Mouse (Mus musculus): ENCODE measurements around the gene Naa10. TPM values are rescaled to one million over a fixed set of nuclear protein-coding genes. Genes with fewer than 3 reads are reported as not detected.

The Naa10 gene
- polyA plus RNA-seq, 1 experiment from 2014 or later, result 148 TPM

GRCm38 (mm10) chrX:73910049-73910448, 11.7 kb downstream of the Naa10 start:
- DNase-seq (ENCODE audit: low spot score), result no peak
- 74% methylated on average over 1 of the region's 1 CpGs for WGBS

GRCm38 (mm10) chrX:73897959-73898358, 23.8 kb downstream of the Naa10 start:
- no peaks in the 10 kb centered on the region for H3K4me1 ChIP-seq (replicated peaks)
- H3K27me3 ChIP-seq (ENCODE audit: insufficient read depth, poor library complexity, severe bottlenecking), result no peaks in the 10 kb centered on the region
- no peak overlapping the region for H3K27ac ChIP-seq
- no peaks in the 10 kb centered on the region for H3K36me3 ChIP-seq
- H3K4me3 ChIP-seq, result no peak overlapping the region
- 67% methylated on average over 3 of the region's 3 CpGs for WGBS
- H3K9me3 ChIP-seq, result no peaks in the 10 kb centered on the region
- no peak for DNase-seq (ENCODE audit: low spot score)

More at GRCm38 (mm10) chrX:73910049-73910448, 11.7 kb downstream of the Naa10 start:
- no peak overlapping the region for H3K27ac ChIP-seq
- no peaks in the 10 kb centered on the region for H3K9me3 ChIP-seq
- no peak overlapping the region for H3K4me3 ChIP-seq
- H3K36me3 ChIP-seq, result no peaks in the 10 kb centered on the region
- no peaks in the 10 kb centered on the region for H3K27me3 ChIP-seq (ENCODE audit: insufficient read depth, poor library complexity, severe bottlenecking)
- H3K4me1 ChIP-seq (replicated peaks), result peaks cover 6% of the 10 kb centered on the region

GRCm38 (mm10) chrX:73895719-73896118, 26.0 kb downstream of the Naa10 start, which contains the start of gene L1cam:
Gene L1cam (minus strand): TSS chrX:73896105.
- no peak within 1 kb of the TSS for H3K4me3 ChIP-seq
- 26% methylated on average over 2 of the region's 2 CpGs for WGBS
- H3K27ac ChIP-seq, result no peak within 1 kb of the TSS
- H3K4me1 ChIP-seq (replicated peaks), result no peaks in the 10 kb centered on the region
- DNase-seq (ENCODE audit: low spot score), result peak; percentile 27
- no peaks in the 10 kb centered on the region for H3K36me3 ChIP-seq
- no peaks in the 10 kb centered on the region for H3K9me3 ChIP-seq
- no peaks in the 10 kb centered on the region for H3K27me3 ChIP-seq (ENCODE audit: insufficient read depth, poor library complexity, severe bottlenecking)

- H3K4me1 ChIP-seq (replicated peaks), result no peaks in the 10 kb centered on the region
- H3K9me3 ChIP-seq, result no peaks in the 10 kb centered on the region
- H3K4me3 ChIP-seq, result no peak overlapping the region
- no peaks in the 10 kb centered on the region for H3K36me3 ChIP-seq
- 87% methylated on average over 14 of the region's 14 CpGs for WGBS
- DNase-seq (ENCODE audit: low spot score), result no peak
- H3K27ac ChIP-seq, result no peak overlapping the region
- no peaks in the 10 kb centered on the region for H3K27me3 ChIP-seq (ENCODE audit: insufficient read depth, poor library complexity, severe bottlenecking)
These were observed 28.9 kb downstream of the Naa10 start for GRCm38 (mm10) chrX:73892833-73893232.

GRCm38 (mm10) chrX:73891551-73892152, 30.1 kb downstream of the Naa10 start, which contains the start of gene Avpr2:
Gene Avpr2 (plus strand): TSS chrX:73892102.
- WGBS, result 81% methylated on average over 6 of the region's 6 CpGs

GRCm38 (mm10) chrX:73881463-73881862, 40.3 kb downstream of the Naa10 start:
- Histone ChIP-seq H3K4me1 (replicated peaks) (no peaks in the 10 kb centered on the region; the same call in 1 of the 2 replicates), H3K27me3 (ENCODE audit: insufficient read depth, poor library complexity, severe bottlenecking) (peaks cover 44% of the 10 kb centered on the region), H3K9me3 (no peaks in the 10 kb centered on the region), H3K4me3 (peak overlapping the region; percentile 54), H3K27ac (peak overlapping the region; percentile 73; the same call in 1 of the 2 replicates), H3K36me3 (no peaks in the 10 kb centered on the region)
- 11% methylated on average over 6 of the region's 6 CpGs for WGBS
- DNase-seq (ENCODE audit: low spot score), result peak; percentile 30

More at GRCm38 (mm10) chrX:73891551-73892152, 30.1 kb downstream of the Naa10 start, which contains the start of gene Avpr2:
- Histone ChIP-seq H3K4me3 (no peak within 1 kb of the TSS), H3K27ac (no peak within 1 kb of the TSS), H3K27me3 (ENCODE audit: insufficient read depth, poor library complexity, severe bottlenecking) (no peaks in the 10 kb centered on the region), H3K4me1 (replicated peaks) (no peaks in the 10 kb centered on the region), H3K36me3 (no peaks in the 10 kb centered on the region), H3K9me3 (no peaks in the 10 kb centered on the region)
- no peak for DNase-seq (ENCODE audit: low spot score)

- 20% methylated on average over 16 of the region's 16 CpGs for WGBS
- Histone ChIP-seq H3K4me3 (peak overlapping the region; percentile 54), H3K36me3 (no peaks in the 10 kb centered on the region), H3K4me1 (replicated peaks) (no peaks in the 10 kb centered on the region; the same call in 1 of the 2 replicates), H3K27me3 (ENCODE audit: insufficient read depth, poor library complexity, severe bottlenecking) (peaks cover 44% of the 10 kb centered on the region), H3K9me3 (no peaks in the 10 kb centered on the region), H3K27ac (peak overlapping the region; percentile 73)
- DNase-seq (ENCODE audit: low spot score), result peak; percentile 9
These were observed 40.7 kb downstream of the Naa10 start for GRCm38 (mm10) chrX:73881036-73881427.

- H3K4me3 ChIP-seq, result peak overlapping the region; percentile 54
These were observed 41.3 kb downstream of the Naa10 start for GRCm38 (mm10) chrX:73880194-73881035.

GRCm38 (mm10) chrX:73877014-73877413, 44.7 kb downstream of the Naa10 start:
- no peaks in the 10 kb centered on the region; the same call in 1 of the 2 replicates for H3K4me1 ChIP-seq (replicated peaks)
- H3K9me3 ChIP-seq, result no peaks in the 10 kb centered on the region
- no peak overlapping the region for H3K4me3 ChIP-seq
- no peak overlapping the region for H3K27ac ChIP-seq
- H3K27me3 ChIP-seq (ENCODE audit: insufficient read depth, poor library complexity, severe bottlenecking), result peaks cover 44% of the 10 kb centered on the region
- no peaks in the 10 kb centered on the region for H3K36me3 ChIP-seq
- 81% methylated on average over 1 of the region's 1 CpGs for WGBS
- no peak for DNase-seq (ENCODE audit: low spot score)

More at GRCm38 (mm10) chrX:73880194-73881035, 41.3 kb downstream of the Naa10 start:
- Histone ChIP-seq H3K27me3 (ENCODE audit: insufficient read depth, poor library complexity, severe bottlenecking) (peaks cover 44% of the 10 kb centered on the region), H3K27ac (peak overlapping the region; percentile 73), H3K4me1 (replicated peaks) (no peaks in the 10 kb centered on the region; the same call in 1 of the 2 replicates), H3K9me3 (no peaks in the 10 kb centered on the region), H3K36me3 (no peaks in the 10 kb centered on the region)
- peak; percentile 35 for DNase-seq (ENCODE audit: low spot score)
- WGBS, result 19% methylated on average over 46 of the region's 48 CpGs

GRCm38 (mm10) chrX:73875881-73876280, 45.9 kb downstream of the Naa10 start:
- Histone ChIP-seq H3K9me3 (no peaks in the 10 kb centered on the region), H3K4me1 (replicated peaks) (no peaks in the 10 kb centered on the region; the same call in 1 of the 2 replicates), H3K36me3 (no peaks in the 10 kb centered on the region), H3K4me3 (no peak overlapping the region), H3K27me3 (ENCODE audit: insufficient read depth, poor library complexity, severe bottlenecking) (peaks cover 33% of the 10 kb centered on the region), H3K27ac (no peak overlapping the region)
- 73% methylated on average over 2 of the region's 2 CpGs for WGBS
- DNase-seq (ENCODE audit: low spot score), result no peak

- WGBS, result 69% methylated on average over 1 of the region's 1 CpGs
- no peak for DNase-seq (ENCODE audit: low spot score)
These were observed 49.8 kb downstream of the Naa10 start for GRCm38 (mm10) chrX:73871956-73872355.

GRCm38 (mm10) chrX:73871474-73871873, 50.3 kb downstream of the Naa10 start:
- Histone ChIP-seq H3K27me3 (ENCODE audit: insufficient read depth, poor library complexity, severe bottlenecking) (peaks cover under 1% of the 10 kb centered on the region), H3K9me3 (no peaks in the 10 kb centered on the region), H3K4me1 (replicated peaks) (peaks cover 11% of the 10 kb centered on the region; the same call in 1 of the 2 replicates), H3K4me3 (no peak overlapping the region), H3K36me3 (no peaks in the 10 kb centered on the region), H3K27ac (no peak overlapping the region)
- DNase-seq (ENCODE audit: low spot score), result no peak

More at GRCm38 (mm10) chrX:73871956-73872355, 49.8 kb downstream of the Naa10 start:
- Histone ChIP-seq H3K27ac (no peak overlapping the region), H3K4me3 (no peak overlapping the region), H3K9me3 (no peaks in the 10 kb centered on the region), H3K27me3 (ENCODE audit: insufficient read depth, poor library complexity, severe bottlenecking) (peaks cover 5% of the 10 kb centered on the region), H3K4me1 (replicated peaks) (peaks cover 7% of the 10 kb centered on the region; the same call in 1 of the 2 replicates), H3K36me3 (no peaks in the 10 kb centered on the region)

GRCm38 (mm10) chrX:73869334-73869733, 52.4 kb downstream of the Naa10 start:
- H3K9me3 ChIP-seq, result no peaks in the 10 kb centered on the region
- H3K27me3 ChIP-seq (ENCODE audit: insufficient read depth, poor library complexity, severe bottlenecking), result no peaks in the 10 kb centered on the region
- H3K4me1 ChIP-seq (replicated peaks), result peaks cover 28% of the 10 kb centered on the region
- no peak overlapping the region for H3K4me3 ChIP-seq
- WGBS, result 16% methylated on average over 5 of the region's 5 CpGs
- no peak overlapping the region for H3K27ac ChIP-seq
- H3K36me3 ChIP-seq, result no peaks in the 10 kb centered on the region
- DNase-seq (ENCODE audit: low spot score), result peak; percentile 35

Measured in hindbrain, embryonic 10.5 days (tissue).